Mouse (Mus musculus) heart, adult 2 months (tissue): ENCODE measurements around the gene Cep295.

Experiments used
- CTCF ChIP-seq: fragments of 200-600 bp; IDR thresholded peaks from 2 replicates; pipeline ENCODE4 v1.8.1; 2022; ENCODE audit warnings: antibody characterized with exemption, mild to moderate bottlenecking, moderate library complexity
- EP300 ChIP-seq: fragments of 200-500 bp; IDR thresholded peaks from 2 replicates; pipeline ENCODE4 v1.6.1; 2011; ENCODE audit warnings: low read depth, low read length, control low read depth; ENCODE audit not compliant: insufficient read depth
- POLR2A ChIP-seq: fragments of 200-500 bp; IDR thresholded peaks from 2 replicates; pipeline ENCODE4 v1.6.1; 2011; ENCODE audit warnings: mild to moderate bottlenecking, low read depth, low read length, control low read depth; ENCODE audit not compliant: insufficient read depth

GRCm38 (mm10) chr9:15297112-15297511, 60.5 kb downstream of the Cep295 start:
- TF ChIP-seq EP300, result no peak
- TF ChIP-seq POLR2A, result no peak
- no peak for TF ChIP-seq CTCF
